Mouse (Mus musculus) lung, adult 18-20 months (tissue): ENCODE data around the gene Ssh2.
A peak's percentile ranks its signal among the peaks of the same experiment; 100 is the strongest.

Experiments used
- DNase-seq, 2 experiments: peaks; one replicate each; pipeline ENCODE4 v3.0.0; 2022; ENCODE audit warnings: mixed read lengths in 2 of 2

Gene Ssh2

DNA sequence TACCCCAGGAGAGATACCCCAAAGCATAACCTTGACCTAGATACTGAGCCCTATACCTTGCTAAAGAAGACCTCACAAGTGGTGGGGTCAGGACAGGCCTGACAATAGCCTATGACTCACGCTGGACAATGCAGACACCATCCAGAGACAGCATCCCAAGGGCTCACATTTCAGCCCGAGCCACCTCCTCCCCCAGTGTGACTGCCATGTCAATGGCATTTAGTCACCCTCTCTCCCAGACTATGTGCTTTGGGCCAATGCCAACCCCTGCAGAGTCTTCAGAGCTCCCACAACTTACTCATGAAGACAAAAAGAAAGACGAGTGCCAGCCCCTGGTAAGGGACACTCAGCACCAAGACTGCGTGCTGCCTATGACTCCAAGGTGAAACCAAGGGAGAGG, 248.6 kb downstream of the Ssh2 start:
- peak in 1 of 2 experiments; percentile 47 for DNase-seq

DNA sequence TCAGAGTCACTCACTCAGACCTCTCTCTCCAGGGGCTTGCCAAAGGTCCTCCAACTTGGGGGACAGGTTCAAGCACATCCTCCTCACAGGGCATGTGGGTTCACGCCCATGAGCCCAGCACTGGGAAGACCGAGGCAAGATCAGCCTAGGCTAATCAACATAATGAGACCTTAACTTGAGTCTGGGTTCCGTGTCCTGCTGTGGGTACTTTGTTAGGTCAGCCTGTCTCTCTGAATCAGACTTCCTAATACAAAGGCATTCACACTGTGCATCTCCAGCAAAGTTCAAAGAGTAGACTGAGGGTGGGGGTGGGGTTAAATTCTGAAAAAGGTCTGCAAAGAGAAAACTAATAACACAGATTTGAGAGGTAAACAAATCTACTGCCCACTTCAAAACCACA, 249.0 kb downstream of the Ssh2 start:
- DNase-seq = no peak

DNA sequence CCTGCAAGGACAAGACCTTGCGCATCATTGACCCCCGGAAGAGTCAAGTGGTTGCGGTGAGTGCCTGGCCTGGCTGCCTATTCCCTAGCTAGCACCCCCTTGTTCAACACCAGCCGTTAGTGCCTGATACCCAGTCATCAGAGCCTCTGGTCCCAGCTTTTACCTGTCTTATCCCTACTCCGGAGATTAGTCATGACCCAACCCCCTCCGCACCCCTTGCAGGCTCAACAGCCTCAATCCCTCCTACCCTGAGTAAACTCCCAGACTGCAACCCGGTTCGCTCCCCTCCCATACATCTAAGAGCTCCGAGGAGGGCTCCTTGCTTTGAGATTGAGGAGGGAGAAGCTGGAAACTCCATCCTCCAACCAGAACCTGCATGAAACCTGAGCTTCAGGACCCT, 250.5 kb downstream of the Ssh2 start:
- no peak for DNase-seq

DNA sequence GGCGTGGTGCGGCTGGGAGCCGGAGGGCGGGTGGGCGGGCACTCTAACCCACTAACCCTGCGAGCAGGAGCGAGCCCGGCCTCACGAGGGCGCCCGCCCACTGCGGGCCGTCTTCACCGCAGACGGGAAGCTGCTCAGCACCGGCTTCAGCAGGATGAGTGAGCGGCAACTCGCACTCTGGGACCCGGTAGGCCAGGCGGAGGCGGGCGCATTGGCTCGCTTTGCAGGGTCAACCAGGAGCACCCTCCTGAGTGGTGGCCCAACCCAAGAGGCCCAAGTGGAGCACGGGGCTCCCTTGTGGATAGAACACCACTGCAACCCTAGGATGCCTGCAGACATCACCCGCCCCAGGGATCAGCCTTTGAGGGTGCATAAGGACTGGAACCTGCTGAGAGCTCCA, 251.1 kb downstream of the Ssh2 start:
- DNase-seq = peak; percentile 79 to 86

DNA sequence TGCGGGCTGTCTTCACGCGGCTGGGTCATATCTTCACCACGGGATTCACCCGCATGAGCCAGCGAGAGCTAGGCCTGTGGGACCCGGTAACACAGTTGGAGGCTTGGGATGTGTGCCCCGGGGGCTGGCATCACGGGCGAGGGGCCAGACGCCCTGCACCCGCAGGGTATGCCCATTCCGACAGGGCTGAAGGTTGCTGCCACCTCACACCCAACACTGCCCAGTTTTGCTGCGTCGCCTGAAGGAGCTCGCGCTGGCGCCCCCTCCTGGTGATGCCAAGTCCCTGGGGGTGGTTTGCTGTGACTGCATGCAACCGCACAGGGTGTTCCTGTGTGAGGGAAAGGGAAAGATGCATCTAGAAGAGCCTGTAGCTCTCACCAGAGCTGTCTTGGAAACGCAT, 251.7 kb downstream of the Ssh2 start:
- DNase-seq = peak; percentile 78 to 84

DNA sequence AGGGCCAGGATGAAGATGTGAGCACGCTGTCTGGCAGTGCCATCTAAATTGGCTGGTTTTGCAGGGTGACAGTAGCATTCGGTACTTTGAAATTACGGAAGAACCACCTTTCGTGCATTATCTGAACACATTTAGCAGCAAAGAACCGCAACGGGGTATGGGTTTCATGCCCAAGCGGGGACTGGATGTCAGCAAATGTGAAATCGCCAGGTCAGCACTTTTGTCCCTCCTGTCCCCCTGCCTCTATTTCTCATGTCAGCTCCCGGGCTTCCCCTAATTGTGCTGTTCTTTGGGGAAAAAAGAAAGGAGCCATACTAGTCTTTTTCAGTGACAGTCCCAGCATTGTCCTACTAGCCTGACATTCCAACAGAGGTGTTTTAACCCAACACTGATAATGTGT, 252.3 kb downstream of the Ssh2 start:
- no peak for DNase-seq

DNA sequence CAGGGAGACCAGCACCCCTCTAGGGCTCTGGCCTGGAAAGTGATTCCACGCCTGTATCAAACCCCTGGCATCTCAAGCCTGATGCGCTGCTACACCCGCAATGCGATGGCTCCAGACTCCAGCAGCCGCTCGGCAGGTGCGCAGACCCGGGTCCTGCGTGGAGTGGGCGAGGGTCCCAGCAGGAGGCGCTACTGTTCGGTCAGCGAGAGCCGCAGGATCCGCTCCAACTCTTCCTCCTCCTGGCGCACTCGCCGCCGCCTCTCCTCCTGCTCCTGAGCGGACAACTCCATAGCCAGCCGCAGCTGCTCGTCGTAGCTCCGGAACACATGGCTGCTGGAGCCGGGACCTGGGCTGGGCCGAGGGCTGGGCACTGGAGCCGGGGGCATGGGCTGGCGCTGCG, 255.3 kb downstream of the Ssh2 start:
- no peak for DNase-seq

DNA sequence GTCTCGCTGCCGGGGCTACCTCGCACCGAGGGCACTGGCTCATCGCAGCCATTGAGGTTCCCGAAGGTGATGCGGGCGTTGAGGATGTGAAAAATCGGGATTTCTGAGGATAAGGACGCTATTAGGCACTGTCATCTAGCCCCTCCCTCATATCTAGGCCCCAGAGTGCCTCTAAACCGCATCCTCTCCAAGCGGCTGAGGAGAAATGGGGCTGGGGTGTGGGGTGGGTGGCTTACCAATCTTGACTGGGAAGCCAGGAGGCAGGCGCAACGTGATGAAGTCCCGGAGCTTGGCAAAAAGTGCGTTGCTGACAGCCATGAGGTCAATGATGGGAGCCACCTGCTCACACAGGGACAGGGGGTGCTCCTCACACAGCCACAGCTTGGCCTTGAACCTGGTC, 256.7 kb downstream of the Ssh2 start:
- DNase-seq = no peak

DNA sequence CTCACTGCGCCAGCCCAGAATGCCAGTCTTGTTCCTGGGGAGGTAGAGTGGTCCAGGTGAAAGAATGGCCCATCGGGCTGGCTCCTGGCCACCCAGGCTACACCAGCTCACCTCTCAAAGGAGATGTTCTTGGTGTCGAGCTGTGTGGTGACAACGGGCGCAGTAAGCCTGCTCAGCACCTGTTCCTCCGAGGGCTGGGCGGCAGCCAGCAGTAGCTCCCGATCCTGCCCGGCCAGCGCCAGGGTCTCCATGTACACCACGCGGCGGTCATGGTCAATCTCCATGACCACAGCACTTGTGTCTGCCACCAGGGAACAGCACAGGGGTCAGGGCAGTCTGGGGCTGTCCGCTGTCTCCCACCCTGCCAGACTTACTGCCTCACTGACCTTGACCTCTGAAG, 260.1 kb downstream of the Ssh2 start:
- no peak for DNase-seq

DNA sequence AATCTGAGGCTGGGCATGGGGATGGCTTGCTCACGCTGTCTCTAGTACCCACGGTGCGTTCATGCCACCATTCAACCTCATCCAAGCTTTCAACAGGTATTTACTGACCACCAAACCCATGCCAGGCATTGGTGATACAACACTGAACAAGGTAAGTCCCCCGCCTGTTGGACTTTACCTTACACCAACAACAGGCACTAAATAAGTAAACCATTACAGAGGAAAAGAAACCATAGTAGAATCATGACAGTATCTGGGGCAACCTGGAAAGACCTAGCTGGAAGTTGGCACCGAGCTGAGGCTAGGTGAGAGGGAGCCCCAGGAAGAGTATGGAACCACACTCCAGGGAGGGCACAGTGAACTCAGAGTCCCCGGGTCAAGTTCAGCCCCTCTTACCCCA, 260.8 kb downstream of the Ssh2 start:
- no peak for DNase-seq

DNA sequence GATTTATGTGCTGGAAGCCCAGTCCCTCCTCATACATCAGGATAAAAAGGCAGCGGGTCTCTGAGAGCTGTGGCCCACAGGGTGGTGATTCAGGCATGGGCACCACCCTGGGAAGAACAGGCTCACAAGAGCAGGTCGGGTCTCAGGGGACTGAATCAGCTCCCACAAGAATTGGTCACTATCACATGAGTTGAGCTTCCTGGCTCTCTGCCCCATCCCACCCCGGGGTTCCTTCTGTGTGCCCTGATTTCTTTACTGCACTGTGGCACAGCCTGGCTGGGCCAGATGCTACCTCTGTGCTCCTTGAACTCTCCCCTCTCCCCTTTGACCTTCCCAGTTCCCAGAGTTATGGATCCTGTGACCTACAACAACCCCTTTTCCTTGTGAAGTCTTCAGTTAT, 267.0 kb downstream of the Ssh2 start:
- no peak for DNase-seq

DNA sequence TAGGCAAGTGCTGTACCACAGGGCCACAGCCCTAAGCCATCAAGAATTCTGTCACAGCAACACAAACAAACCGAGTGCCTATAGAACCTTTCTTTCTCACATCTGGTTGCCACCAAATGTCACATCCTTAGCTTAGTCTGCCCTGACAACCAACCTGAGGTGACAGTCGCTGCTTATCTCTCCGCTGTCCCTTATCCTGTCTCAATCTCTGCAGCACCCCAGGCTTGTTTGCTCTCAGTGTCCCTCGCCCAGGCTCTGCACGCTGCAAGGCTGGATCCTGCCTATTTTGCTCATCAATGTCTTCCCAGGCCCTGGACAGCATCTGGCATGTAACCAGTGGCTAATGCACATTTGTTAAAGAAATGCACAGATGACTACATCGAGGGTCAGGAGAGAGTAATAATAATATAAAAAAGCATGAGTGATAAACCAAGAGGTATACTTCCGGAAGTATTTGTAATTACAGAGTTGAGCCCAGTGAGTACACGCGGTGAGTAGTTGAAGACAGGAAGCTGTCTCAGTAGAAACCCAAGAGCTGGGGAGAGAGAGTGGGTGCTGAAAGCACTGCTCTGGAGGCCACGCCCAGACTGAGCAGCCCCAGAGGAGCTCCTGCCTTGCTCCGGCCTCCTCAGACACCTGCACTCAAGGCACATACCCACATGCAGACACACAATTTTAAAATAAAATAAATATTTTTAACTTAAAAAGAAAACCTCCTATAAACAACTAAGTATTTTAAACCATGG, 267.6 kb downstream of the Ssh2 start:
- no peak for DNase-seq

DNA sequence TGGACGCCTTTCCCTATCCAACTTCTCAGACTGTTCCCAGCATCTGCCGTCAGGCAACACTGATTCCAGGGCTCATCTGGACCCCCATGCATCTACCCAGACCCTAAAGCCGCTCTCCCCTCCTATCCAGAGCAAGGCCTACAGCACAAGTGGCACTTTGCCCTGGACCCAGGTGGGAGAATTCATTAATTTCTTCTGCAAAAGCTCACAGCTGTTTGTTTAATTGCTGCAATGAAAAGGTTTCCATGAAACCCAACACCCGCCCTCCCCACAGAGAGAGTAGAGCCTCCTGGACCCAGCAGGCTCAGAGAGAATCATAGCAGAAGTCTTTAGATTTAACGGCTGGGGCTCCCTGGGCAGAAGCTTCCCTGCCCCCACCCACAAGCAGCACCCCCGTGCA, 269.1 kb downstream of the Ssh2 start:
- DNase-seq = no peak

DNA sequence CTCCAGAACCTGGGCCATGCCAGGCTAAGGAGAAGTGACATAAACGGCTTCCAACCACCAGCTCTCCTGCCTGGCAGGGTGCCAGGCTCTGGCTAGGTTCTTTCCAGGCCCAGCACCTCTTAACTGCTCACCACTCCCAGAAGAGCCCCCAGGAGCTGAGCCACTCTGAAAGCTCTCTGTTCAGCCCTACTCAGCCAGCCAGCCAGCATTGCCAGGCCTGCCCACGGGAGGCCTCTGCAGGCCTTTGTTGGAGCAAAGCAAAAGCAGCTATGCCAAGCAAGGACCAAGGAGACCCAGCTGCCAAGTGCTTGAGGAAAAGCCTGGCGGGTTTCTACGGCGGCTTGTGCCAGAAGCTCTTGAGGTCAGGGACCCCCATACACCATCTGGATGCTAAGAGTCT, 270.7 kb downstream of the Ssh2 start:
- DNase-seq = no peak

DNA sequence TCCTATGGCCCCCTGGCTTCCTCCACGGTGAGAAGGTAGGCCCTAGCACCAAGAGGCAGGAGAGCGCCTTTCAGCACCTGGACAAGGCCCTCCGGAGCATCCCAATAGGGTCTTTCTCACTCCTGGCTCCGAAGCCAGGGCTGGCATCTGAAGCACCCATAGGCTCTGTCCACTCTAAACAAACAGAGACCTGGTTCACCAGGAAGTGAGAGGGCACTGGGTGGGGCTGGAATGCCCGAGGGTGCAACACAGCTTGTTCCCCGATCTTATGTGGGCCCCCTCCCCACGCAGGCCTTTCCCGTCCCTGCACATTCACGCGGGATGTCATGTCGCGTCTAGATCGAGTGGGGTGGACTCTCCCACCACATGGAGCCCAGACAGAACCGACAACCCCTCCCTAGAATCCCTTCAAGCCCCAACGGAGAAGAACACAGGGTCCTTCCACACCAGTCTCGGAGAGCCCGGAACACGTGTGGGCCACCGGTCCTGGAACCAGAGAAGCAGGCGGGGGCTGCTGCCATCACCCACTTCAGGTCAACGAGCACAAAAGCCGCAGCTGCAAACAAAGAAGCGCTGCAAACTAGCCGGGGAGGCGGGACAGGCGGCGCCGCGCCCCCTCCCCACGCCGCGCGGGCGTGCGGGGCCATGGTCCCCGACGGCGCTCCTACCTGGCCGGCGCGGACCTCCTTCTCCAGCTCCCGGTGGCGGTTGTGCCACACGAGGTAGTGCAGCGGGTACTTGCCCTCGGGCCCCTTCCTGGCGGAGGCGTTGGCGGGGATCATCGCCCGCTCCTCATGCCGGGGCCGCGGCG, 272.9 kb downstream of the Ssh2 start:
- no peak for DNase-seq

DNA sequence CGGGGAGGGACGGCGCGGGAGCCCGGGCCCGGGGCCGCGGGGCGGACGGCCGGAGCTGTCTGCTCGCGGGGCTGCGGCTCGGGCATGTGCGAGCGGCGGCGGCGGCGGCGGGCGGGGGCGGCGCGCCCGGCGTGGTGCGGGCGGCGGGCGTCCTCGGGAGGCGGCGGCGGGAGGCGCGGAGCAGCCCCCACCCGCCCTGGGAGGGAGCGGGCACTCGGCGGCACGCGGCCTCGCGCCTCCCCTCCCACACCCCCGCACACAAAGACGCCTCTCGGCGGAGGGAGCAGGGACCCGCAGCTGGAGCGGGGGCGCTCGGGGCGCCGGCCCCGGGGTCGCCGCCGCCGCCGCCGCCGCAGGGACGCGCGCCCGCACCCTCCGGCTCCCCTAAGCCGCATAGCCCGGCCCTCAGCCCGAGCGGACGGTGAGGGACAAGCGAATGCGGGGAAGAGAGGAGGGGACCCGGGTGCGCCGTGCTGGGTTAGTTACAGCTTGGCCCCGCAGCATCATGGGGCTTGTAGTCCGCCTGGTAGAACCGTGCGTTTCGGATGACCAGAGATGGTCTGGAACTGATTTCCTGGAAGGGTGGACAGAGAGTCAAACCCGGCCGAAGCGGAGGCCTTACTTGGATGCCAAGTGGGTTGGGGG, 273.6 kb downstream of the Ssh2 start, which contains the start of gene Ankrd13b:
TSS of gene Ankrd13b (minus strand) at position 88 of the 645 bp plus-strand sequence.
- DNase-seq = peak; percentile 66 to 71

DNA sequence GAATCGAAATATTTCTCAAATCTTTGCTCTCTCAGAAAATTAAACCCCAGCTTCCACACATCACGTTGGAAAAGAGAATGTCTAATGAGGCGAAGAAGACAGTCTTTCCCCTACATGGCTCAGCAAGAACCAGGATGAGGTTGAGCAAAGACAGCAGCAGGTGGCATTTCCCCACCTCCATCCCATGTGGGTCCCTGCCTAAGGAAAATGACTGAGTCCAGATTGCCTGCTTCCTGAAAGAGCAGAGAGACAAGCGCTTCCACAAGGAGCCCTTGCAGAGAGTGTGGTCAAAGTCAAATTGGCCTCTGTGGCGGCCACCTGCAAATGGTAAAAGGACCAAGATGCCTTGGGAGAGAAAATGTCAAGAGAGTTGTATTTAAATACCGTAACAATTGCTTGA, 274.4 kb downstream of the Ssh2 start:
- DNase-seq = no peak

DNA sequence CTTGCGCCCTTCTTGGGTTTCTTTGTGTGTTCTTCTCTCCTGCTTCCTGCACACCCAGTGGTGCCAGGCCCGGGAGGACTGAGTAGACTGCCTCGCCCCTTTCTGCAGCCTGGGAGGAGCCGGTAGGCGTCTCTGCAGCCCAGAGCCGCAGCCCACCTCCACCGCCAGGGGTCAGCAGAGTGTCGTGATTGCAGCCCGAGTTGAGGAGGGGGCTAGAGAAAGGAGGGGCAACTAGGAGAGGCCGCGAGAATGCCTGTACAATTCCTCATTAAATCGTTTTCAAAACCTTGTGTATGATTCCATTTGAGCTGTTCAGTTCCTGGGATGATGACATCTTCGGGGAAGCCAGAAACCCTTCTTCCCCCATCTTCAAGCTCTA, 275.0 kb downstream of the Ssh2 start:
- peak; percentile 87 to 91 for DNase-seq

DNA sequence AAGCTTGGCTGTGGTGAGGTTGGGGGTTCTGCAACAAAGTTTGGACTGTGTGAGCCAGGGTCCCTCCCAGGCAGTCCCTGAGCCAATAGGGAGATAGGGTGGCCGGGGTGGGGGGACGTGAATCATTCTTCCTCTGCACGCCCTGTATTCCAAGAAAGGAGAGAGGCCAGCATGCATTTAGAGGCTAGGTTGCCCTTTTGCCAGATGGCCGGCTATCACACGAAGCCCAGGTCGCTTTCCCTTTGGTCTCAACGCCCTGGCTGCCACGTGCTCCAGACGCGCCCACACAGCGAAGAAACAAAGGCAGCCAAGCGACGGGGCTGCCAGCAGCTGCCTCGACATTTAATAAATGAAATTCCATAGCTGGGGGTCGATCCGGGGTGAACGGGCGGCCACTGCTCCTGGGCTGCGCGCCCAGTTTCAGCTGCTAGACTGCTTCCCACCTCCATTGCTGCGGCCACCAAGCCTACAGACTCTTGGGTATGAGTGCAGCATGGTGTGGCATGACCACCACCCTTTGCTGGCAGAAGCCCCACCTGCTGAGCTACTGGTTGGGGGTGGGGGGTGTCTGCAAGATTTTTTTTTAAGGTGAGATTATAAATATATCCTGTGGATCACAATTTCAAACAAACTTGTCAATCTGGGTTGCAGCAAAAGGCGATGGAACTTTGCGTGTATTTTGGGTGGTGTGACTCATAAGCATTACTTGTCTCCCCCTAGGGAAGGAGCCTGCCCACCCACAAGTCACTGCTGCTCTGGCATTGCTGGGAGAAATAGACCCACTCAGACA, 275.6 kb downstream of the Ssh2 start:
- DNase-seq = peak; percentile 67 to 71

DNA sequence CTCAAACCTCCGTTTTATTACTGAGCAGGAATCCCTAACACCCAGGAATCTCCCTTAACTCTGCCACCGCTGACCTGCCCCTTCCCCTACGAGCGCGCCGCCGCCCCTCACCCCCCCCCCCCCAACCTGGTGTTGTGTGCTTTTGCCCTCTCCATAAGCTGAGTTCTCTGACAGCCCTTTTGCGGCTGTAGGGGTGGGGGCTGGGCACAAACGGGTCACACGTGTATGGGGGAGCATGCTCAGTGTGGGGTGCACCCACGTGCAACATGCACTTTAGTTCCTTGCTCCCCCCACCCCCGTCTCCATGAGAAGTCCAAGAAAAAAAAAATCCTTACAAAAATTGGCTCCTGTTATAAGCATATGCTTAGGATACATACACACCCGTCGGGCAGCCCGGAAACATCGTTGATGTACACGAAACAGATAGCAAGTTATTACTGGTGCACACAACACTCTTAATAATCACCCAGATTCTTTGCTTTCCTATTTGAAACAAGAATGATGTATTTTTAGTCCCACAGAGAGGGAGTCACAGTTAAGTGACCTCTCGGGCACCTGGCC, 276.3 kb downstream of the Ssh2 start:
- peak in 1 of 2 experiments; percentile 42 for DNase-seq

DNA sequence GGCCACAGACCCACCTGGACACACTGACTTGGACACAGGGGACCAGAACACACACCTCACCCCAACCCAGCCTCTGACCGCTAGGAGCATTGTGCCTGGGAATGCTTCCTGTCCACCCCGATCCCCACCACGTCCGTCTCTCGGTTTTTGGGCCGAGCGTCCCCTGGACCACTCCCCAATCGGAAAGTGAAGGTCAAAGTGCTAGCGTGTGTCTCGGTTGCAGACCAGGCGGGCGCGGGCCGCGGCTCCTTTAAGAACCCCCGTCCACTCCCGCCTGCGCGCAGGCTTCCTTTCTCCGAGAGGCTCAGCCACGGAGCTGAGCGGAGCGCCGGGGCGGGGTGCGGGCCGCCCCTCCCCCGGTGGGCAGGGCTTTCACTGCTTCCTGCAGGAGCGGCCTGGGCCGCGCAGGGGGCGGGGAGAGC, 276.8 kb downstream of the Ssh2 start:
- DNase-seq = peak; percentile 95 to 97

DNA sequence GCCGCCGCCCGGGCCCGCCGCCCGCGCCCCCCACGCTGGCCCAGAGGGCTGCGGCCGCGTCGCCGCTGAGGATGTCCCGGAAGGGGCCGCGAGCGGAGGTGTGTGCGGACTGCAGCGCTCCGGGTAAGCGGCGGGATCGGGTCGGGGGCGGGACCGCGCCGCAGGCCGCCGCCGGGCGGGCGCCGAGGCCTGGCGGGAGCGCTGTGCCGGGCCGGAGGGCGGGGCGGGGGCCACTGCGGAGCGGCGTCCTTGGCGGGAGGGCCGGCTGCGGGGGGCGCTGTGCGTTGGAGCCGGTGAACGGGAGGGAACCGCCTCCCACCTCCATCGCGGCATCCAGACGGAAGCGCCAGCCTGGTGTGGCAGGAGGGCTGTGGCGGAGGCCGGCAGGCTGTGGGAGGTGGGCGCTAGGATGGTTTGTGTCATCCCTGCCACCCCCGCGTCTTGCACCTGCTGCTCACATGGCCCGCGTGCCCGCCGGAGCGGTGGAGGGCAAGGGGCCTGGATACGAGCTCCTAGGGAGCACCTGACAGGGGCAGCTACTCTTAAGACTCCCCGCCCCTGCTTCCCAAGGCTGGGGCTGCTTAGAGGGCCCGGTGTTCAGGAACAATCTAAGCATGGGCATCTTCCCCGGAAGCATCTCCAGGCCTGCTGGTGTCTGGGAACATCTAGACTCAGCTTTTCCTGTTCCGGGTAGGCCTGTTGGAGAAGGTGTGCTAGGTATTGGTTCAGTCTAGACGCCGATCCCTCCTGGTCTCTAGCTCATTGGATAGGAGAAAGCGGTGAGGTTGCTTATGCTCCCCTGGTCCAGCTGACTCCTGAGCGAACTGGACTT, 277.6 kb downstream of the Ssh2 start, which contains the start of gene Git1:
TSS of gene Git1 (plus strand) at position 51 of the 832 bp plus-strand sequence.
- peak; percentile 48 to 52 for DNase-seq
